Mouse (Mus musculus) heart, adult 2 months (tissue): ENCODE measurements around the gene BC004004.

ENCODE experiments used
- CTCF ChIP-seq: fragments of 200-600 bp; IDR thresholded peaks from 2 replicates; pipeline ENCODE4 v1.8.1; 2022; ENCODE audit warnings: antibody characterized with exemption, mild to moderate bottlenecking, moderate library complexity
- EP300 ChIP-seq: fragments of 200-500 bp; IDR thresholded peaks from 2 replicates; pipeline ENCODE4 v1.6.1; 2011; ENCODE audit warnings: low read depth, low read length, control low read depth; ENCODE audit not compliant: insufficient read depth
- POLR2A ChIP-seq: fragments of 200-500 bp; IDR thresholded peaks from 2 replicates; pipeline ENCODE4 v1.6.1; 2011; ENCODE audit warnings: mild to moderate bottlenecking, low read depth, low read length, control low read depth; ENCODE audit not compliant: insufficient read depth

DNA sequence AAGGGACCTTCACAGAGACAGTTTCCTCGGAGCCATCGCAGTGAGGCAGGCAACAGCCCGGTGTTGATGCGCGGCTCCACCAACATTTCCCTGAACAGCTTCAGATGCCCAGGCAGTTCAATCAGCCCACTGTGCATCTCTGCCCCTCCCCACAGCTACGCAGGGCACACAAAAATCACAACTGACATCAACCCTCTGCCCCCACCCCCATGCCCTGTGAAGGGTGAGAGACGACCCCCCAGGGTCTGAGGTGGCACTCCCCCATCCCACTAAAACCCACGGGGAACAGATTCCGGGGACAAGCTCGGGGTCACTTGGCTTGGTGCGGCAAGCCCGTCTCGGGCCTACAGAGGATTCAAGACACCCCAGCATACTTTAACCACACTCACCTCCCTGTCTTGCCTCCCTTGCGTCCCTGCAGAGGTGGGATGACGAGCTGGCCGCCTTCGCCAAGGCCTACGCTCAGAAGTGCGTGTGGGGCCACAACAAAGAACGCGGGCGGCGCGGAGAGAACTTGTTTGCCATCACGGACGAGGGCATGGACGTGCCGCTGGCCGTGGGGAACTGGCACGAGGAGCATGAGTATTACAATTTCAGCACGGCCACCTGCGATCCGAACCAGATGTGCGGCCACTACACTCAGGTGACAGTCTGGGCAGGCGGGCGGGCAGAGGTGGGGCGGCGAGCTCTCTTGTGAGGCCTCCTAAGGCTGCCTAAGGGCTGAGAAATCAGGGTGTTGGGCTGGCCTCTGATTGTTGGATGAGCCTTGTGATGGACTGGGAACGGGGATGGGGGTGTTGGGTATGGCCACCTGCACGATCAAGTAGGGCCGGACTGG, 53.4 kb downstream of the BC004004 start:
- TF ChIP-seq CTCF: no peak
- TF ChIP-seq POLR2A: no peak
- no peak for TF ChIP-seq EP300
